Mouse (Mus musculus) olfactory bulb, adult 2 months (tissue): ENCODE data around the gene Galnt12.

Source experiments
- CTCF ChIP-seq: fragments of 200-500 bp; IDR thresholded peaks from 2 replicates; pipeline ENCODE4 v1.5.1; 2012; ENCODE audit warnings: low read depth, mild to moderate bottlenecking, low read length, moderate library complexity; ENCODE audit not compliant: insufficient read depth
- POLR2A ChIP-seq: fragments of 200-500 bp; IDR thresholded peaks from 2 replicates; pipeline ENCODE4 v1.6.1; 2012; ENCODE audit warnings: mild to moderate bottlenecking, low read depth, low read length, moderate library complexity; ENCODE audit not compliant: insufficient read depth

GRCm38 (mm10) chr4:47088671-47089070 is 3.0 kb upstream of the Galnt12 start:
- no peak for TF ChIP-seq POLR2A
- no peak for TF ChIP-seq CTCF
